Mouse (Mus musculus) testis, adult 2 months (tissue): ENCODE data around the gene 1700024P04Rik.

Source experiments
- CTCF ChIP-seq: fragments of 200-500 bp; IDR thresholded peaks from 2 replicates; pipeline ENCODE4 v1.5.1; 2012; ENCODE audit warnings: low read depth, mild to moderate bottlenecking, inconsistent platforms, low read length, moderate library complexity; ENCODE audit not compliant: control insufficient read depth, insufficient read depth, insufficient replicate concordance
- POLR2A ChIP-seq: fragments of 200-500 bp; IDR thresholded peaks from 2 replicates; pipeline ENCODE4 v1.6.1; 2012; ENCODE audit warnings: low read depth, mild to moderate bottlenecking, inconsistent platforms, low read length, moderate library complexity; ENCODE audit not compliant: control insufficient read depth

DNA sequence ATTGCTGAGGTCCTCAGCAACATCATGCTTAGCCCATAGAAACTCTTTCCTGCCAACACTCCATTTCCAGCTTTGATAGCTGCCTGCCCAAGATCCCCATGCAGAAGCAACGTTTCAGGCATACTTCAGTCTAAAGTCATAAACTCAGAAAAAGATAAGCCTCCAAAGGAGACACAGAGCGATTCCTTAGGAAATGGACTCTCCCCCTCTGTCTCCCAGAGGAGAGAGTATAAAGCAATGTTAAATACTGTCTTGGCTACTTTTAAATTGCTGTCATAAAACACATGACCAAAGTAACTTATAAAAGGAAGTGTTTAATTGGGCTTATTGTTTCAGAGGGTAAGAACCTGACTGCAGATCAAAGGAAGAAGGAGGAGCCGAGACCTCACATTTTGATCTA, 12.3 kb downstream of the 1700024P04Rik start:
- TF ChIP-seq CTCF: no peak
- TF ChIP-seq POLR2A: no peak
